Comparison of ENCODE assay signal across 8 mouse cellular contexts in the genomic region with DNA sequence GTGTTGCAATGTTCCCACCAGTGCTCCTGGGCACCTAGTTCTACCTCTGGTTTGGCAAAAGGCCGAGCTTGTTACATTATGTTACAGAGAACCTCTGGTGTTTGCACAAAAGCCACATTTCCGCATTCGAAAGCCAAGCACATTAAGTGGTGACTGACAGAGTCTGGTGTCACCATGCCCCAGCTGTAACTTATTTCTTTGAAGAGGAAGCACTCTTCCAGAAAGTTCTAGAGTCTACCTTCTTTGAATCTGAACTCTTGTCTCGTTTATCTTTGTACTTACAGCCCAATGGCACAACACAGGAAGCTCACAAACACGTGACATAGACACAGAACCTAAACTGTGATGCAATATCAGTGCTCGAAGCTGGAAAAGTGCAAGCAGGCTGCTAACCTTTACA.
A peak's percentile ranks its signal among the peaks of the same experiment; 100 is the strongest.
DNase-seq lines count a peak whose midpoint lies in the region; ATAC-seq and TF ChIP-seq lines count a peak whose summit lies in the region.

No protein-coding gene starts in this region.

- TF ChIP-seq CTCF in CH12.LX (conservative IDR thresholded peaks at IDR 0.05 in 1 of 2, IDR thresholded peaks at IDR 0.05 in 1 of 2; ENCODE audit: low read depth in 2 of 2, low read length in 2 of 2), result no peak

- no peak for ATAC-seq in kidney, embryonic 14.5 days (ENCODE audit: low FRiP score, low TSS enrichment)
- no peak for ATAC-seq in hindbrain, embryonic 14.5 days (ENCODE audit: low FRiP score)

- 0 out of 2 replicates have a peak, but pooled peaks have one; percentile 10 for TF ChIP-seq EP300 in CH12.LX (IDR thresholded peaks at IDR 0.05; ENCODE audit: low read length)

- TF ChIP-seq POLR2A in CH12.LX (IDR thresholded peaks at IDR 0.05; ENCODE audit: low read depth, low read length), result no peak

- no peaks in the 10 kb centered on the region for H3K9me3 ChIP-seq in kidney, embryonic 14.5 days (ENCODE audit: control insufficient read depth, low read length)
- H3K9me3 ChIP-seq in CH12.LX (replicated peaks; ENCODE audit: low read length), result no peaks in the 10 kb centered on the region
- no peaks in the 10 kb centered on the region for H3K9me3 ChIP-seq in hindbrain, embryonic 14.5 days (ENCODE audit: control insufficient read depth, low read length)

- H3K9ac ChIP-seq in kidney, embryonic 14.5 days (ENCODE audit: low read depth, low read length), result no peak overlapping the region
- H3K9ac ChIP-seq in CH12.LX (ENCODE audit: insufficient read depth, low read depth), result no peak overlapping the region
- H3K9ac ChIP-seq in hindbrain, embryonic 14.5 days, result no peak overlapping the region

- no peaks in the 10 kb centered on the region for H3K27me3 ChIP-seq in kidney, embryonic 14.5 days (ENCODE audit: control insufficient read depth, insufficient read depth, low read length)
- no peaks in the 10 kb centered on the region for H3K27me3 ChIP-seq in CH12.LX (replicated peaks)
- no peaks in the 10 kb centered on the region for H3K27me3 ChIP-seq in hindbrain, embryonic 14.5 days (ENCODE audit: control insufficient read depth, insufficient read depth, low read length)

- peak; percentile 29 for DNase-seq in kidney, adult 18-20 months
- peak; percentile 27 for DNase-seq in CH12.LX (ENCODE audit: extremely low read depth)
- no peak for DNase-seq in hindbrain, embryonic 14.5 days (ENCODE audit: low spot score)
- DNase-seq in lung, postnatal 10 days, result peak; percentile 56
- no peak for DNase-seq in gastrocnemius, postnatal 10 days
- DNase-seq in cerebellum, adult 11 months, result no peak
- DNase-seq in gastrocnemius, adult 8-10 months (ENCODE audit: low spot score in 2 of 2), result no peak

- no peak overlapping the region for H3K27ac ChIP-seq in kidney, embryonic 14.5 days (ENCODE audit: low read depth, low read length)
- H3K27ac ChIP-seq in CH12.LX (ENCODE audit: insufficient read depth, low read depth), result no peak overlapping the region; the same call in 1 of the 2 replicates
- H3K27ac ChIP-seq in hindbrain, embryonic 14.5 days, result 0 out of 2 replicates have a peak overlapping the region, but pooled peaks have one; percentile 20

- H3K79me2 ChIP-seq in CH12.LX (replicated peaks; ENCODE audit: control insufficient read depth, extremely low read depth, insufficient read depth, poor library complexity, severe bottlenecking), result no peaks in the 10 kb centered on the region

- H3K4me2 ChIP-seq in kidney, embryonic 14.5 days (replicated peaks; ENCODE audit: low read depth, low read length), result no peak overlapping the region
- H3K4me2 ChIP-seq in CH12.LX (ENCODE audit: insufficient read depth, low read depth, poor library complexity, severe bottlenecking), result peak overlapping the region; percentile 34
- H3K4me2 ChIP-seq in hindbrain, embryonic 14.5 days (replicated peaks), result no peak overlapping the region

- no peaks in the 10 kb centered on the region for H3K36me3 ChIP-seq in kidney, embryonic 14.5 days (ENCODE audit: control insufficient read depth, insufficient read depth, low read length)
- no peaks in the 10 kb centered on the region for H3K36me3 ChIP-seq in CH12.LX (replicated peaks in 1 of 2; ENCODE audit: control insufficient read depth in 1 of 2, insufficient read depth in 1 of 2, low read length in 1 of 2)
- no peaks in the 10 kb centered on the region for H3K36me3 ChIP-seq in hindbrain, embryonic 14.5 days (replicated peaks; ENCODE audit: control insufficient read depth, insufficient read depth)

- peaks cover 8% of the 10 kb centered on the region; the same call in 1 of the 2 replicates for H3K4me1 ChIP-seq in kidney, embryonic 14.5 days (ENCODE audit: control insufficient read depth, insufficient read depth, low read length)
- H3K4me1 ChIP-seq in CH12.LX (ENCODE audit: control insufficient read depth in 1 of 2, insufficient read depth in 2 of 2), result peaks cover 4 to 27% of the 10 kb centered on the region in 2 experiments; a peak in 3 of 4 replicates
- peaks cover 36% of the 10 kb centered on the region for H3K4me1 ChIP-seq in hindbrain, embryonic 14.5 days (replicated peaks; ENCODE audit: control insufficient read depth, insufficient read depth, low read length)

- no peak overlapping the region for H3K4me3 ChIP-seq in kidney, embryonic 14.5 days (ENCODE audit: low read length)
- H3K4me3 ChIP-seq in CH12.LX (replicated peaks in 1 of 3; ENCODE audit: low read depth in 2 of 3, low read length in 2 of 3, poor library complexity in 1 of 3), result no peak overlapping the region
- H3K4me3 ChIP-seq in hindbrain, embryonic 14.5 days (replicated peaks; ENCODE audit: low read length), result no peak overlapping the region

- 57% methylated on average over 6 of the region's 6 CpGs for WGBS in kidney, embryonic 14.5 days
- WGBS in hindbrain, embryonic 14.5 days, result 62% methylated on average over 6 of the region's 6 CpGs

- in situ Hi-C loops in CH12.LX (cut with MboI; ENCODE audit: low pct_ligation_motif_present, low pct_unique_long_range_greater_than_20kb, low sequenced_read_pairs), result no loop called here

- dilution Hi-C loops in CH12.LX (cut with MboI; ENCODE audit: extremely low pct_ligation_motif_present, extremely low pct_unique_long_range_greater_than_20kb, low sequenced_read_pairs), result no loop called here

- TF ChIP-seq RAD21 in CH12.LX (IDR thresholded peaks at IDR 0.05; ENCODE audit: low read depth, low read length), result no peak

TF ChIP-seq in CH12.LX, 34 proteins besides CTCF, POLR2A, EP300 and RAD21:
- TF ChIP-seq TCF12 (IDR thresholded peaks at IDR 0.05; ENCODE audit: low read depth, low read length) (no peak), PAX5 (IDR thresholded peaks at IDR 0.05; ENCODE audit: low read length) (no peak), HCFC1 (IDR thresholded peaks at IDR 0.05; ENCODE audit: low read depth, low read length) (no peak), JUN (IDR thresholded peaks at IDR 0.05; ENCODE audit: insufficient read depth, low read depth, low read length) (no peak), BHLHE40 (IDR thresholded peaks at IDR 0.05; ENCODE audit: low read depth, low read length) (peak; percentile 68), ELF1 (IDR thresholded peaks at IDR 0.05; ENCODE audit: low read depth, low read length) (peak; percentile 12; the same call in 1 of the 2 replicates), SMC3 (IDR thresholded peaks at IDR 0.05; ENCODE audit: low read depth, low read length) (no peak), ZKSCAN1 (IDR thresholded peaks at IDR 0.05; ENCODE audit: borderline replicate concordance, low read depth, low read length) (no peak), ZC3H11A (IDR thresholded peaks at IDR 0.05; ENCODE audit: low read depth, low read length) (no peak), ZNF384 (IDR thresholded peaks at IDR 0.05; ENCODE audit: low read depth, low read length) (no peak), CHD1 (IDR thresholded peaks at IDR 0.05; ENCODE audit: low read depth, low read length) (no peak), USF2 (conservative IDR thresholded peaks at IDR 0.05; ENCODE audit: low read depth, low read length) (peak; percentile 31; the same call in 1 of the 2 replicates), MEF2A (IDR thresholded peaks at IDR 0.05; ENCODE audit: borderline replicate concordance, low read depth, low read length) (no peak), ZMIZ1 (IDR thresholded peaks at IDR 0.05; ENCODE audit: low read depth, low read length) (no peak), KAT2A (IDR thresholded peaks at IDR 0.05; ENCODE audit: insufficient replicate concordance, low read length) (no peak), USF1 (IDR thresholded peaks at IDR 0.05; ENCODE audit: low read depth, low read length) (peak; percentile 29; the same call in 1 of the 2 replicates), NELFE (IDR thresholded peaks at IDR 0.05; ENCODE audit: low read depth, low read length) (no peak), MXI1 (IDR thresholded peaks at IDR 0.05; ENCODE audit: low read depth, low read length) (no peak), CHD2 (IDR thresholded peaks at IDR 0.05; ENCODE audit: low read length) (no peak), GABPA (IDR thresholded peaks at IDR 0.05; ENCODE audit: insufficient replicate concordance, low read depth, low read length) (no peak), MAZ (IDR thresholded peaks at IDR 0.05; ENCODE audit: low read depth, low read length) (no peak), MYC (IDR thresholded peaks at IDR 0.05; ENCODE audit: low read depth, low read length) (no peak), E2F4 (IDR thresholded peaks at IDR 0.05; ENCODE audit: insufficient replicate concordance, low read depth, low read length) (no peak), SIN3A (IDR thresholded peaks at IDR 0.05; ENCODE audit: low read length) (no peak), NRF1 (IDR thresholded peaks at IDR 0.05; ENCODE audit: low read depth, low read length) (no peak), JUND (conservative IDR thresholded peaks at IDR 0.05; ENCODE audit: low read depth, low read length) (no peak), ETS1 (conservative IDR thresholded peaks at IDR 0.05; ENCODE audit: low read depth, low read length) (no peak), MAX (IDR thresholded peaks at IDR 0.05; ENCODE audit: low read length) (peak; percentile 79), RCOR1 (conservative IDR thresholded peaks at IDR 0.05; ENCODE audit: low read depth, low read length) (no peak), MAFK (IDR thresholded peaks at IDR 0.05; ENCODE audit: insufficient replicate concordance, low read length) (no peak), IRF4 (IDR thresholded peaks at IDR 0.05; ENCODE audit: low read depth, low read length) (no peak), POLR2AphosphoS2 (IDR thresholded peaks at IDR 0.05; ENCODE audit: low read depth, low read length) (no peak), TBP (conservative IDR thresholded peaks at IDR 0.05; ENCODE audit: low read depth, low read length) (no peak), UBTF (IDR thresholded peaks at IDR 0.05; ENCODE audit: low read depth, low read length) (no peak)

Comparison
In these comparisons a context has a peak if more than half of its experiments do, and no peak if none do; other contexts are left out.
1. DNase-seq: peak in kidney, adult 18-20 months (single experiment), CH12.LX (single experiment) and lung, postnatal 10 days (single experiment); none in hindbrain, embryonic 14.5 days (single experiment), gastrocnemius, postnatal 10 days (single experiment), cerebellum, adult 11 months (single experiment) and gastrocnemius, adult 8-10 months (0 of 2).